Mouse (Mus musculus) kidney, postnatal 36 days (tissue): ENCODE measurements around the gene 2310057J18Rik.
"Not testable (repeated sequence)": the region's sequence is repeated elsewhere in the genome, so short reads cannot be mapped to it uniquely, and the experiment has no call there.

Source experiments
- DNase-seq, 2 experiments: peaks; one replicate each; pipeline ENCODE4 v3.0.0; 2021 to 2022; ENCODE audit warnings: mixed read lengths in 2 of 2

2310057J18Rik gene

DNA sequence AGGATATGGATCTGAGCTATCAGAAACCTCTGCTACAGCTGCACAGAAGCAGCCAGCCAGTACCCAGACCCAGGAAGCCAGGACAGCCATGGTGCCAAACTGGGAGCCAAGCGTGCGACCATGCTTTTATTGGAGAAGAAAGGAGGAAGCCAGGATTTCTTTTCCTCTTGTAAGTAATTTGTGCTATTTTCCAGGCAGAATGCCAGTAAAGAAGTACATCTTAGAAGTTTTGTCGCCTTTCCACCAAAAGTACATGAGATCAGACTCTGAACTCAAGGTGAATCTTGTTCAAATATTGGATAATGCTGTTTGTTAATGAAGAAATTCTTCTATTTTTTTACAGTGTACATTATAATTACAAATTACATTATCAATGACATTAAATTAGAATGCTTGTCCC lies at the start of gene 2310057J18Rik:
Gene 2310057J18Rik, minus strand, starts transcription at position 101 of the 400 bp plus-strand sequence.
- no peak for DNase-seq

DNA sequence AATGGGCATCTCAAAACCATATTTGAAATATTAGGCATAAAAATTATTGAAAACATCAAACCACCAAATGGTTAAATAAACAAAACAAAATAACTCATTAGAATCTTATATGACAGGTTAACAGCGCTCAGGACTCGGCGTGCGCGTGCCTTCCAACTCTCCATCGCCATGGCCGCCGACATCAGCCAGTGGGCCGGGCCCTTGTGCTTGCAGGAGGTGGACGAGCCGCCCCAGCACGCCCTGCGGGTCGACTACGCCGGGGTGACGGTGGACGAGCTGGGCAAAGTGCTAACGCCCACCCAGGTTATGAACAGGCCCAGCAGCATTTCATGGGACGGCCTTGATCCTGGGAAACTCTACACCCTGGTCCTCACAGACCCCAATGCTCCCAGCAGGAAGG lies 43.9 kb upstream of the 2310057J18Rik start:
- not testable (repeated sequence) for DNase-seq

DNA sequence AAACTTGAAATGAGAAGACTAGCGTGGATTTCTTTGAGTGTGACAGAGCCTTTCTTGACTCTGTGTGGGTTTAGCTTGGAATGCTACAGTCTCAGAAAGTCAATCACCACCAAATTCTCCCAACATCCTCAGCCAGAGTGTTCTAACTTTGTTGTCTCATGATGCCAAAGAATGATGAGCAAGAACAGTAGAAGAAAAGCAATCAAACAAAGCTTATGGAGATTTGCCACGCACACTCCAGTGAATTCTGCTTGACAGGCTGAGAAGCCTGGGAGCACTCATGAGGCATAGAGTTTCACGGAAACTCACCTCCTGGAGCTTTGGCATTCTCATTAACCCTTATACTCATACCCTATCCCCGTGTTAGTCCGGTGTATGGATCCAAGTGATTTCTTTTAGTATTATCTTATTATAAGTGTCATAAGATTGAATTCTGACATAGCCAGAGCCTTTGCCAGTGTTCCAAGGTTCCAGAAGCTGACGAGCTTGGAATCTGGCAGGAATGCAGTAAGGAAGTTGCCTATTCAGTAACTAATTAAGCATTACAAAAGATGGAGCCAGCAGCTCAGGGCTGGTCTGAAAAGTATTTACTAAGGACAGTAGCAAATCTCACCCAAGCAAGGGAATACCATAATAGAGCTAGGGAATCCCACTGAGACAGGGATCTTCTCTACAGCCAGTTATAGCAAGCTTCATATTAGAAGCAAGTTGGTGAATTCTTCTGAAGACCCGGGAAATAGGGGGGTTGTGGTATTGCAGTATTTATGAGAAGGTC lies 33.6 kb upstream of the 2310057J18Rik start:
- no peak for DNase-seq

DNA sequence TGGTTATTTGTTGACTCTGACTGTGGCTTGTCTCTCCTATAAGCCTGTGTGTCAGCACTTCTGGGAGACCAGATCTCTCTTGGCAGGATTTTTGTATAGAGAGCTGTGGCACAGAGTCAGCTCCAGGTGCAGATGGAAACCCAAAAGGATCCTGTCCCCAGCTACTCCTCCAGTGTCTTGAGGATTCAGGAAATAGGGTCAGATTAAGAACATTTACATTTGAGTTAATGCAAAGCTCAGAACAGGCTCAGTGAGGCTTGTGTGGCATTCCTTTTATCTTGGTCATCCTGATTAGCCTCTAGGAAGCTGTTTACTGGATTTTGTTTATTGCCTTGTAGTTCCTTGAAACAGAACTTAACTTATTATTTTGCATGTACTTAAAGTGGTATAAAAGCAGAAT lies 11.7 kb upstream of the 2310057J18Rik start:
- no peak for DNase-seq

DNA sequence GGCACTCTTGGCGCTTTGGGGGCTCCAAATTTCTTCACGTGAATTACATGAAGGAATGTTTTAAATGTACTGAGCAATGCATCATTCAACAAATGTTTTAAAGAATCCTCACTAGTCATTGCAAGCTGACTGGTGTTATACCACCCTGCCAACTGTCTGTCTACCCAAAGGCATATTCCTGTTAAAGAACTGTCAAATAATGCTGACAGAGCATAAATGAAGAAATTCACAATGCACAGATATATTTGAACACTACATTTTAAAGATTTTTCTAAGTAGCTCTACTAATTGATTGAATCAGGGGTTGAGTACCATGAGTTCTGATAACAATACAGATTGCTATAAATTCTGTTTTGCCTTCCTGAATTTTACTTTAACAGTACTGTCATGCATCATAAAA lies 2.9 kb upstream of the 2310057J18Rik start:
- no peak for DNase-seq

DNA sequence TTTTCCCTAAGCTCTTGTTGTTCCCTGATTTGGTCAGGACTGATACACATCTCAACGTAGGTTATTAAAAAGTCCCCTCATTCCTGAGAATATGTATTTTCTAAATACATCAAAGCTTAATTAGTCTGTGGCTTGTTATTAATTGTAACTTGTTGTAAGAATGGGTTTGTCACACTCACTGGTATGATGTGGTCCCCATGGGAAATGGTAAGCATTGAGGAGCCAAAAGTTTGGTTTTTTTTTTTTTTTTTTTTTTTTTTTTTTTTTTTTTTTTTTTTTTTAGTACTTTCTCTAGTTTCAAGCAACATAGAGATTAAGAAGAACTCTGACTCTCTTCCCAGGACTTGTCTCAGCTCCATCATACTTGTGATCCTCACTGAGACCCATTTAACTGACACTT lies 17.9 kb downstream of the 2310057J18Rik start:
- DNase-seq: no peak

DNA sequence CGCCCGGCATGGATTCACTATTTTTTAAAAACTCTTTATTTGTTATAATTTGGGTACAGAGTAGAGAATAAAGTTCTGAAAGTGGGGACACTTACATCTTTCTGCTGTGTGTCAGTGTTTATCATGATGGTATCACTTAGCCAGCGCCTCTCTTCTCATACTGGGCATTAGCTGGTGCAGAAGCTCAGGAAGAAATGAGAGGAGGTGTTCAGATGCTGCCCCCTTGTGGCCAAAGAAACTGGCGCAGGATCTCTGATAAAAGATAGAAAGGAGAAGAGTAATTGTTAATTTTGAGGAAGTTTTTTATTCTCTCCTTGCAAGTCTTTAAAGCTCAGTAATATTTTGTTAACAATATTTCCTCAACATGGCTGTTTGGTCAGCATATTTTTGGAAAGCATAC lies 31.0 kb downstream of the 2310057J18Rik start:
- DNase-seq: peak; percentile 33 to 80

DNA sequence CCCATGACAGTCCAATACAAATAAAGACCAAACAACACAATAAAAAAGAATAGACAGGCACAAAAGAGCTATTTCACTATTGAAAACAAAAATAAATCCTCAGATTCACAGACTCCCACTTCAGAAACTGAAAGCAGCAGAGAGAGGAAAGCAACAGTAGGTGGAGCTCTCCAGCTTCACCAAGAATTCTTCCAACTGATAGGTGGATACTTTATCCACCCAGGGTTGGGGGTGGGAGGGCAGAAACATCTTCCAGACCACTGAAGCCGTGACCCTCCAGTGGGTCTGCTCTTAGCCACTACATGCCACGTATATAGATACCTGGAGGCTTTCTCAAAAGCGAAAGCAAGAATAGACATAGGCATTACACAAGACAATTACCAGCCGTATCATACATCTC lies 31.6 kb downstream of the 2310057J18Rik start:
- DNase-seq: no peak
